Mouse (Mus musculus) olfactory bulb, adult 2 months (tissue): ENCODE data around the gene Anks3.

Source experiments
- CTCF ChIP-seq: fragments of 200-500 bp; IDR thresholded peaks from 2 replicates; pipeline ENCODE4 v1.5.1; 2012; ENCODE audit warnings: low read depth, mild to moderate bottlenecking, low read length, moderate library complexity; ENCODE audit not compliant: insufficient read depth
- POLR2A ChIP-seq: fragments of 200-500 bp; IDR thresholded peaks from 2 replicates; pipeline ENCODE4 v1.6.1; 2012; ENCODE audit warnings: mild to moderate bottlenecking, low read depth, low read length, moderate library complexity; ENCODE audit not compliant: insufficient read depth

DNA sequence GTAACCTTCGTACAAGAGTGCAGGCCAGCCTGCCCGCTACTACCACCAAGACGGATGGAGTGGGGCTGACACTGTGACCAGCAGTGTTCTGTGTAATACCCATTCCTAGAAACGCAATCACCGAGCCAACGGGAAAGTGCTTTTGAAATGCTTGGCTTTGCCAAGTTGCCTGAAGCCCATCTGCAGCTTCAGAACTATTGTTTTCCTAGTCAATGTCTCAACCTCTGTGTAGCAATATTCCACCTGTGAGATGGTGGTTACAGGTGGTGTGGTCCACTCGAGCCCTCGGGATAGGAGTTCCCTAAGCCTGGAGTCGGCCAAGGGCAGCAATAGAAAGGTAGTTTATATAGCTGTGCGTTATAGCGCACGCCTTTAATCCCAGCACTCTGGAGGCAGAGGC lies 20.7 kb upstream of the Anks3 start:
- TF ChIP-seq CTCF (no peak), POLR2A (no peak)
